Mouse (Mus musculus) limb, embryonic 14.5 days (tissue): ENCODE data around the gene Adgrf5. TPM values are rescaled to one million over a fixed set of nuclear protein-coding genes. Genes with fewer than 3 reads are reported as not detected.

ENCODE experiments used
- ATAC-seq: fragments of 200-750 bp; cut with Nextera tagmentation; 2 replicates; pipeline ENCODE4 v1.8.0; 2017; ENCODE audit warnings: low read depth, moderate number of reproducible peaks, moderate TSS enrichment; ENCODE audit not compliant: low FRiP score
- DNase-seq: peaks from one replicate; pipeline ENCODE4 v3.0.0-alpha.2; 2015; ENCODE audit warnings: low spot score
- H3K27ac ChIP-seq: fragments of 300-500 bp; sonication (generic); replicated peaks from 2 replicates; pipeline ENCODE4 v1.5.1; 2014; ENCODE audit warnings: low read depth, mild to moderate bottlenecking, low read length, moderate library complexity, mixed read lengths
- H3K27me3 ChIP-seq: fragments of 300-500 bp; sonication (generic); 2 replicates; pipeline ENCODE4 v1.6.1; 2014; ENCODE audit warnings: low read length, mixed read lengths; ENCODE audit not compliant: control insufficient read depth, insufficient read depth
- H3K36me3 ChIP-seq: fragments of 300-500 bp; sonication (generic); 2 replicates; pipeline ENCODE4 v1.6.1; 2014; ENCODE audit warnings: mild to moderate bottlenecking, low read length, moderate library complexity, mixed read lengths; ENCODE audit not compliant: control insufficient read depth, insufficient read depth
- H3K4me1 ChIP-seq: fragments of 300-500 bp; sonication (generic); 2 replicates; pipeline ENCODE4 v1.6.1; 2014; ENCODE audit warnings: antibody characterized with exemption, low read length, mixed read lengths; ENCODE audit not compliant: control insufficient read depth, insufficient read depth
- H3K4me2 ChIP-seq: fragments of 300-500 bp; sonication (generic); replicated peaks from 2 replicates; pipeline ENCODE4 v1.6.1; 2014; ENCODE audit warnings: low read depth, mild to moderate bottlenecking, low read length, moderate library complexity; ENCODE audit not compliant: severe bottlenecking
- H3K4me3 ChIP-seq: fragments of 300-500 bp; sonication (generic); replicated peaks from 2 replicates; pipeline ENCODE4 v1.5.1; 2014; ENCODE audit warnings: low read length
- H3K9ac ChIP-seq: fragments of 300-500 bp; sonication (generic); 2 replicates; pipeline ENCODE4 v1.6.1; 2014; ENCODE audit warnings: mild to moderate bottlenecking, low read depth, low read length, moderate library complexity; ENCODE audit not compliant: severe bottlenecking
- H3K9me3 ChIP-seq: fragments of 300-500 bp; sonication (generic); 2 replicates; pipeline ENCODE4 v1.6.1; 2016; ENCODE audit warnings: low read length; ENCODE audit not compliant: control insufficient read depth
- POLR2A ChIP-seq: fragments of 200-500 bp; IDR thresholded peaks from 2 replicates; pipeline ENCODE4 v1.8.0; 2012; ENCODE audit warnings: inconsistent platforms, mild to moderate bottlenecking, moderate library complexity, borderline replicate concordance; ENCODE audit not compliant: insufficient read depth, insufficient read length; ENCODE audit errors: extremely low read depth
- WGBS: fragments of 180-500 bp; shearing (Covaris S2); extraction: QIAGEN DNeasy Blood & Tissue Kit; methylation state at CpG from one replicate; pipeline ENCODE4 v1.1.7; 2014; 5-methylcytosine and 5-hydroxymethylcytosine counted together
- polyA plus RNA-seq, 2 experiments: library from polyadenylated mRNA; depleted of rRNA in 1 of 2; stranded (reverse) in 1 of 2; unstranded in 1 of 2; fragments of >200 nt; fragmentation: Nextera tagmentation in 1 of 2; extraction: Ambion mirVana in 1 of 2; gene quantifications; 2 replicates each; pipeline versions ENCODE4 v1.2.1 to v1.2.3; 2012 to 2014

Gene Adgrf5
- polyA plus RNA-seq, 2 experiments, result 7.7 to 11.9 TPM

DNA sequence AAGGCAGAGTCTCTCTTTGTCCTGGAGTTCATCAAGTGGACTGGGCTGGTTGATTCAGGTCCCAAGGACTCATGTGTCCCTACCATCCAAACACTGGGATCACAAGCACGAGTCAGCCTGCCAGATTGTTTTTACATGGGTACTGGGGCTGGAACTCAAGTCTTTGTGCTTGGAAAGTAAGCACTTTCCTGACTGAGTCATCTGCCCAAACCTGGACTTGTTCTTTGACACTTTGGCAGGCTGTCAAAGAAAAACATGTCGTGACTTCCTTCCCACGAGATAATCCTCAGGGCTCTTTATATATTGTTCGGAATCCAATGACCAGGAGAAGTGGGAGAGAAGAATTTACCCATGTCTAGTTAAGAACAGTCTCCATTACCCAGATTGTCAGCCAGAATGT lies 137.3 kb downstream of the Adgrf5 start:
- no peak overlapping the region for H3K4me2 ChIP-seq
- H3K9me3 ChIP-seq, result no peaks in the 10 kb centered on the region
- DNase-seq (no peak), ATAC-seq (no peak)
- no peak overlapping the region for H3K4me3 ChIP-seq
- 79% methylated on average over 4 of the region's 4 CpGs for WGBS
- no peaks in the 10 kb centered on the region for H3K4me1 ChIP-seq
- no peak for TF ChIP-seq POLR2A
- H3K36me3 ChIP-seq, result no peaks in the 10 kb centered on the region
- no peak overlapping the region for H3K27ac ChIP-seq
- H3K27me3 ChIP-seq, result no peaks in the 10 kb centered on the region
- no peak overlapping the region for H3K9ac ChIP-seq

DNA sequence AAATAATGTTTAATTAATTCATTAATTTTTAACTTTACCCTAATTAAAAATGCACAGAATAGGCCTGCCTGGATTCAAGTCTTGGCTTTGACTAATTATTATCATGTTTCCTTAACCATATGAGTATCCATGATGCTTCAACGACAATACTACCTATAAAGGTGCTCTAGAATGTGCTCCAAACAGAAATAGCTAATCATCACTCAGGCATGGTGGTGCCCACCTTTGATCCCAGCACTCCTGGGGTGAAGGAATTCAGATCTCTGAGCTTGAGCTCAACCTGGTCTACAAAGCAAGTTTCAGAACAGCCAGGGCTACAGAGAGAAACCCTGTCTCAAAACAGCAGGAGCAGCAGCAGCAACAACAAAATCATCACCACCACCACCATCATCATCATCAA lies 140.3 kb downstream of the Adgrf5 start:
- H3K9me3 ChIP-seq, result no peaks in the 10 kb centered on the region
- DNase-seq, result no peak
- H3K4me3 ChIP-seq, result no peak overlapping the region
- H3K4me1 ChIP-seq, result no peaks in the 10 kb centered on the region
- TF ChIP-seq POLR2A, result no peak
- no peak overlapping the region for H3K9ac ChIP-seq
- H3K36me3 ChIP-seq, result no peaks in the 10 kb centered on the region
- no peak overlapping the region for H3K27ac ChIP-seq
- 88% methylated on average over 1 of the region's 1 CpGs for WGBS
- no peak overlapping the region for H3K4me2 ChIP-seq
- ATAC-seq, result no peak
- no peaks in the 10 kb centered on the region for H3K27me3 ChIP-seq

DNA sequence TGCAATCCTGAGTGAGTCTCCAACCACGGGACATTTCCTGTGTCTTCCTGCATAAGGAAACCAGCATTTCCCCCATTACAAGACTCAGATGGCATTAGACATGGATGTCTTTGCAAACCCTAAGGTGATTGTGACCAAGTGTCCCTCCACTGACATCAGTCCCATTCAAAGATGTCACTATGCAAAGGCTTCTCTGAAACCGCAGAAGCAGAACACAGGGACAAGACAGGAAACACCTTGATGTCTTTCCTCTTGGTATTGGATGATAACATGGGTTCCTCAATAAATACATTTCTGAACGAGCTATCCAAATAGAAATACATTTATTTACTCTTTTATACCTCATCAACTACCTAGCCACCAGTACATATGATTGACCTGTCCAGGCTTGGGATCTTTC lies 141.0 kb downstream of the Adgrf5 start:
- Histone ChIP-seq H3K9ac (no peak overlapping the region), H3K36me3 (no peaks in the 10 kb centered on the region), H3K9me3 (no peaks in the 10 kb centered on the region), H3K4me2 (no peak overlapping the region), H3K27me3 (no peaks in the 10 kb centered on the region), H3K27ac (no peak overlapping the region), H3K4me3 (no peak overlapping the region), H3K4me1 (no peaks in the 10 kb centered on the region)
- WGBS, result 80% methylated on average over 3 of the region's 3 CpGs
- ATAC-seq (no peak), DNase-seq (no peak)
- TF ChIP-seq POLR2A, result no peak

DNA sequence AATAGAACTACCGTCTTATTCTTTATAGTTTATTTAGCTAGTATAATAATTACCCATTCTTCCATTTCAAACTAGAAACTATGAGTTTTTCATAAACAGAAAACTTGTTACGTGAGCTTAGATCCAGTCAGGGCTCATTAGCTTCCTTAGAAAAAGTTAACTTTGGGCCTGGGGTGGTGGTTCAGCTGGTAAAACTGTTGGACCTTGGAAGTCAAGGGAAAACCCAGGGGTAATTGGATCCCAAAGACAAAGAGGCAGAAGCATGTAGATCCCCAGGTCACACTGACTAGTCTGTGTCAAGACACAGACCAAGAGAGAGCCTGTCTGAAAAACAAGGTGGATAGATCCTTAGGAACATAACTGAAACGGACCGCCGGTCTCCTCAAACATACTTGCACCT lies 141.4 kb downstream of the Adgrf5 start:
- DNase-seq (no peak), ATAC-seq (no peak)
- H3K4me3 ChIP-seq, result no peak overlapping the region
- no peaks in the 10 kb centered on the region for H3K4me1 ChIP-seq
- H3K4me2 ChIP-seq, result no peak overlapping the region
- WGBS, result 96% methylated on average over 5 of the region's 5 CpGs
- no peaks in the 10 kb centered on the region for H3K36me3 ChIP-seq
- H3K9me3 ChIP-seq, result no peaks in the 10 kb centered on the region
- no peaks in the 10 kb centered on the region for H3K27me3 ChIP-seq
- no peak overlapping the region for H3K27ac ChIP-seq
- TF ChIP-seq POLR2A, result no peak
- H3K9ac ChIP-seq, result no peak overlapping the region

DNA sequence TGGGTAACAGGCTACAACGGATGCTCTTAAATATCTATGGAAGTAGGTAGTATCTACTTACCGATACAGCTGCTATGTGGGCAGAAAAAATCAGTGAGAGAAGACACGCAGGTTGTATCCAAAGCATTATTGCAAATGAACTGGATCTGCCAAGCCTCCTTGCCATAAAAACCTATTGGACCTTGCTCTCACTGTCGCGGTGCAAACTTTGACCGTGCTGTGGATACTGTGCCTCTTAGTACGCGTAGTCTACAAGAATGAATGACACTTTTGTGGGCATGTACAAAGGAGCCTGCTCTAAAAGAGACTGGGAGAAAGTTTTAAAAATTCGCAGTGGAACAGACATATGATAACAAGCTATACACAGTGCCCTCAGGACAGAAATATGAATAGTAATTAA lies 142.3 kb downstream of the Adgrf5 start, which contains the start of gene Mep1a:
Gene Mep1a, minus strand, starts transcription at position 221 of the 400 bp plus-strand sequence.
- Histone ChIP-seq H3K9ac (no peak within 1 kb of the TSS), H3K27ac (no peak within 1 kb of the TSS), H3K4me3 (no peak within 1 kb of the TSS), H3K4me1 (no peaks in the 10 kb centered on the region), H3K36me3 (no peaks in the 10 kb centered on the region), H3K27me3 (no peaks in the 10 kb centered on the region), H3K4me2 (no peak within 1 kb of the TSS), H3K9me3 (no peaks in the 10 kb centered on the region)
- DNase-seq (no peak), ATAC-seq (no peak)
- no peak for TF ChIP-seq POLR2A
- 90% methylated on average over 9 of the region's 9 CpGs for WGBS
